ENCODE assay signal across 21 mouse cellular contexts in genomic region chr15:91163454-91163853, GRCm38 (mm10). TPM values are rescaled to one million over a fixed set of nuclear protein-coding genes. Genes with fewer than 3 reads are reported as not detected.
DNase-seq lines count a peak whose midpoint lies in the region; ATAC-seq lines count a peak whose summit lies in the region.
"Had no signal": no experiment of that assay in that cellular context is flagged by ENCODE, and none has a peak within 500 bp of the region (broad histone marks: within the 10 kb centered on the region; RNA-seq: fewer than 3 reads in every experiment).

No protein-coding gene starts in this region.

- peak; percentile 67 for ATAC-seq in frontal cortex, adult (ENCODE audit: low TSS enrichment)
- ATAC-seq: activated CD4-positive, CD25-positive, alpha-beta regulatory T cell, adult 4 months; CD4-positive, CD25-positive, alpha-beta regulatory T cell, adult 4 months; Patski had no signal

- H3K4me1 ChIP-seq in brown adipose tissue, adult 24 weeks (ENCODE audit: control insufficient read depth, insufficient read depth, insufficient read length, low read length): peaks cover 3% of the 10 kb centered on the region; the same call in 1 of the 2 replicates

- no peak for DNase-seq in frontal cortex, postnatal 25 days (ENCODE audit: low spot score in 2 of 2)
- no peak for DNase-seq in liver
- DNase-seq: adrenal gland, adult 2 months; adrenal gland, adult 8-10 months; adrenal gland, postnatal 10 days; adrenal gland, postnatal 14 days; adrenal gland, postnatal 25 days; adrenal gland, postnatal 36 days; B cell, adult 2 months; cerebellum, adult 11 months; cerebellum, adult 11-12 months; cerebellum, adult 18-20 months; cerebellum, adult 2 months had no signal

- H3K27ac ChIP-seq in brown adipose tissue, adult 24 weeks (replicated peaks; ENCODE audit: low read depth, low read length): peak overlapping the region; percentile 27; the same call in 1 of the 2 replicates

- H3K4me3 ChIP-seq in brown adipose tissue, adult 24 weeks (ENCODE audit: insufficient read depth, low read depth, low read length): no peak overlapping the region

RNA-seq across cellular contexts. Expression of gene Abcd2, which starts 28.1 kb away (rescaled TPM):
- polyA plus RNA-seq in brown adipose tissue, adult 24 weeks (2012; ENCODE audit: insufficient read depth, insufficient read length, missing spikeins): 77.8 and 88.6 TPM in 2 replicates
- polyA plus RNA-seq: G1E had no signal

RNA-seq across cellular contexts. Expression of gene CN725425, which starts 35.8 kb away (rescaled TPM):
- polyA plus RNA-seq in brown adipose tissue, adult 24 weeks (2012; ENCODE audit: insufficient read depth, insufficient read length, missing spikeins): not detected in 2 replicates
- polyA plus RNA-seq: activated CD4-positive, CD25-positive, alpha-beta regulatory T cell, adult 4 months; adrenal gland, adult 2 months; brain, embryonic 14.5 days; C2C12; CD4-positive, CD25-positive, alpha-beta regulatory T cell, adult 4 months; G1E; Patski had no signal
